Mouse (Mus musculus): ENCODE data around the gene Zscan22.
"Not testable (repeated sequence)": the region's sequence is repeated elsewhere in the genome, so short reads cannot be mapped to it uniquely, and the experiment has no call there.

Zscan22 gene

DNA sequence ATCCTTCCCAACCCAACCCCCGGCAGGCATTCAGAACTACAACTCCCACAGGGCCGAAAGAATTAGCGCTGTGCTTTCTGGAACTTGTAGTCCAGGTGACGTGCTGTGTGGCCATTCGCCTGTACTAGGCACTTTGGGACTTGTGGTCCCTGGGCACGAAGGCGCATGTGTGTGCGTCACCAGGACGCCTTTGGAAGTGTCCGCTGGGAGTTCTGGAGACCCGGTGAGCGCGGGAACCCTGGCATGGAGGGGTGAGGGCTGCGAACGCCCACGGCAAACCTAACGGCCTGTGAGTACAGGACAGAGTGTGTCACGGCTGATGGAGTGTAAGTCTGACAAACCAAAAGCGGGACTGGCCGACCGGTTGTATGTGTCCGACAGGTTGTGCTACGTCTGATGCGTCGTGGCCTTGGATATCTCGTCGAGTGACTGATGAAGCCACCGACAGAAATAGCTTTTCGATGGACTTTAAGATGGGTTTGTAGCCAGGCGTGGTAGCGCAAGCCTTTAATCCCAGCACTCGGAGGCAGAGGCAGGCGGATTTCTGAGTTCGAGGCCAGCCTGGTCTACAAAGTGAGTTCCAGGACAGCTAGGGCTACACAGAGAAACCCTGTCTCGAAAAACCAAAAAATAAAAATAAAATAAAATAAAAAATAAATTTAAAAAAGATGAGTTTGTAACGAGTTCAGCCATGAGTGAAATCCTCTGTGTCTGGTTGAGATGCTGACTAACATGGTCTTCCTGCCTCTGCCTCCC is at the start of gene Zscan22:
TSS of gene Zscan22 (plus strand) at position 161 of the 756 bp plus-strand sequence.
- DNase-seq (ENCODE audit: low read depth) = peak; percentile 90

DNA sequence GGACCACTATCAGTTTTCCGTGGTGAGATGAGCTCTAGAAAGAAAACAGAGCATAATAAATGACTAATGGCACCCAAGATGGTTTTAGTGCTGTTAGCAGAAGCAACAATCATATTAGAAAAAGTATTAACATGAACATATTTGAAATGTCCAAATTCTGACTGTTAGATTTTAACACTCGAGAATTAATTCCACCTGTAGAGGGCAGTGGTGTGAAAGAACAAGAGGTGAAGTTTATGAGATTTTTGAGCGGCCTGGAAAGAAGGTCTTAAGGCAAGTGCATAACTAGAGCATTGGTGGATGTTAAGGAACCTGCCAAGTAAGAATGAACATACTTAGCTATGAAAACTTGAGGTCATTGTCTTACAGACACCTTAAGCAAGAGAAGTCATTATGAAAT is 23.3 kb upstream of the Zscan22 start:
- peak; percentile 82 for DNase-seq (ENCODE audit: low read depth)

DNA sequence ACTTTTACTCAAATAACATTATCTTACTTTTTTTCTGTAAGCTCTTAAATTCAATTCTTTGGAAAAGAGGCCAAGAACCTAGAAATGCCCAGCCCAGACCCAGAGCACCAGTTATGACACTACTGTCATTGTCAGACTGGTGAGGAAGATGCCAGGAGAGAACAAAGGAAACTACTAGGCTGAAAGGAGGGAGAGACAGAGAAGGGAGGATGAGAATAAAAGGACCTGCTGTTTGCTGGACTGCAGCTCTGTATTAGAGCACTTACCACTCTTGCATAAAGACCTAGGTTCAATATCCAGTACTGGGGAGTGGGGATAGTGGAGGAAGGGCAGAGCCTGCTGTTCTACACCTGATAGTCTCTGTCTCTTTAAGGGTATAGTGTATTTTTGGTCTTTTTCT is 17.6 kb upstream of the Zscan22 start:
- DNase-seq (ENCODE audit: low read depth) = no peak

DNA sequence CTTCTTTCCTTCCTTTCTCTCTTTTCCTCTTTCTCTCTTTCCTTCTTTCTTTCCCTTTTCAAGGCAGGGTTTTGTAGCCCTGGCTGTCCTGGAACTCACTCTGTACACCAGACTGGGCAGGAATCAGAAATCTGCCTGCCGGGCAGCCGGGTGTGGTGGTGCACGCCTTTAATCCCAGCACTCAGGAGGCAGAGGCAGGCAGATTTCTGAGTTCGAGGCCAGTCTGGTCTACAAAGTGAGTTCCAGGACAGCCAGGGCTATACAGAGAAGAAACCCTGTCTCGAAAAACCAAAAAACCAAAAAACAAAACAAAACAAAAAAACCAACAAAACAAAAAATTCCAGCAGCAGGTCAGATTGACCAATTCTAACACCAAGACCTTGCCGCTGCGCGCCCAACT is 17.1 kb upstream of the Zscan22 start:
- DNase-seq (ENCODE audit: low read depth) = not testable (repeated sequence)

DNA sequence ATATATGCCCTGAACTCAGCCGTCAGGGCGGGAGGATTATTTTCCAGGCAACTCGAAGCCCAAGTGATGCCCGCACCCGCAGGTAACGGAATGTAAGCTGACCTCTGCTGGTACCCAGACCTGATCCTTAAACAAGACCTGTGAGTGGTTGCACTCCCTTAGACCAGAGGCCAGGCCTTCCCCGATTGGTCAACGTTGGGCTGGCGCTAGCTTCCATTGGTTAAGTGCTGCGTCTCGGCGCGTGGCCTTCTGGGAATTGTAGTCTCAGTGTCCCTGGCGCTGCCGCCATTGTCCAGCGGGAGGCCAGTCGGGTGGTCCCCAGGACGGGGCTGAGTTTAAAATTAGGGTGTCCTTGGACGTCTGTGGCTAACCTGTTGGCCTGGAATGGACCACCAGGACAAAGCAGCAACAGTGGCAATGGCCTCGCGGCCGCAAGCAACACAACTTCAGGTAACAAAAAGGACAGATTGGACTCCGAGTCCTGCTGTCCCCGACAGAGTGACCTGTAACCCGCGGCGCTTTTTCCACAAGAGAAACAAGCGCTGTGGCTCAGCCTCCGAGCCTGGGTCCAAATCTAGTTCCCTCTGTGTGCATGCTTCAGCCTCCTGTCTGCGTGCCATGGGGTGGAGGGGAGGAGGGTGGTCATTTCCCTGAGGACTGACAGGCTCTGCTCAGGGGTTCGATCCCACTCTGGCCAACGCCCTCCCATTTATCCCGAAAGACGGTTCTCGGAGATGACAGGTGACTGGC is 16.5 kb upstream of the Zscan22 start, which contains the start of gene Zfp128:
TSS of gene Zfp128 (plus strand) at position 267 of the 750 bp plus-strand sequence.
- DNase-seq (ENCODE audit: low read depth) = peak; percentile 93

DNA sequence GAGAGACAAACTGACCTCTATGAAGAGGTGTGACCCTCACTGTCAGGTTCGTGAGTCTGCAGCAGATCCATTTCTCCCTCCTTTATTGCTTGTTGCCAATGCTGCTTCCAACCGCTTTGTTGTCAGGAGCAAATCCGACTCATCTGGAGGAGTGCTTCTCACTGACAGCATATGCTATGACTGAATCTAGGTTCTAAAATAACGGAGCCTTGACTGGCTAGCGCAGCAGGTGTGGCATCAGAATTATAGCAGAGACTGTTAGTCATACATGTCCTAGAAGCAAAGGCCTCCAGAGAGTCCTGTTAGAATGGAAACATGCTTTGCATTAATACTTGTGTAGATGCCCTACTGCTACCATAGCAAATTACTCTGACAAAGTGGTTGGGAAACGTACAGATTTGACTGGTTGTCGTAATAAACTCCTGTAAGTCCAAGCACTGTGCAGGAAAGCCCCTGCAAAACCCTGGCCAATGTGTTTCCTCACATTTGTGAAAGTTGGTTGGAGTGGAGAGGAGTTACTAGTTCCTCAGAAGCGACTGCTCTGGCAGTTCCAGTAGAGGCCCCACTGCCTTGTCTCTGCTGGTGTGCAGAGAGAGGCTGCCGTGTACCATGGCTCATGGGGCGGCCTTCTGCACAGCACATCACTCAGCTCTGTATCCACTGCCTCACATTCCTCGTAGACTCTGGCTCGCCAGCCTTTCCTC is 10.9 kb upstream of the Zscan22 start:
- DNase-seq (ENCODE audit: low read depth) = no peak

DNA sequence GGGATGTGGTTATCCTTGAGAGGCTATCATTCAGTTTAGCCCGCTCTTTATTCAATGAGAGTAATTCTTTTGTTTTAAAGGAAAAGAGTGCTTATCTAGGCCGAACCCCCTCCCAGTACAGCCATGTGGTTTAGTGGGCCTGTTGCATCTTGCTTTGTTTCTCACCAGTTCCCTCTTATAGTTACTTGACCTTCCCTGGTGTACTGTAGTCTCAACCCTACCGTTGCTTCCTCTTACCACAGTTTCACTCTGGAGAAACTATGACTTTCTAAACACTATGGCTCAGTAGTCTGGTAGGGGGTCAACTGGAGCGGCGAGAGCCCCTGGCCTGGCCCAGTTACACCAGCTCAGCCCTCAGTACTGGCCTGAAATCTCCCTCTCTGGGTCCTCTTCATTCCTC is 10.0 kb upstream of the Zscan22 start:
- no peak for DNase-seq (ENCODE audit: low read depth)

DNA sequence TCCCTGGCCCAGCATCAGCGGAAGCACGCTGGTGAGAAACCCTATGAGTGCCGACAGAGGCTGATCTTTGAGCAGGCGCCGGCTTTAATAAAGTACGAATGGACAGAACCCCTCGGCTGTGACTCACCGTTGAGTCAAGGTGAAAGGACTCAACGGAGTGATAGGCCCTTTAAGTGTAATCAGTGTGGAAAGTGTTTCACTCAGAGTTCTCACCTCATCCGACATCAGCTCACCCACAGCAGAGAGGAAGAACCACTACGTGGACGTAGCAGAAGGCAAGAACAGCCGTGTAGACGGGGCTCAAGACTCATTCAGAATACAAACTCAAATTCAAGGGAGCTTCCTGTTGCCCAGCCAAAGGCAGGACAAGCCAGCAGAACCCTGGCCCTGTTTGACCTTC is 6.7 kb upstream of the Zscan22 start:
- DNase-seq (ENCODE audit: low read depth) = peak; percentile 46

DNA sequence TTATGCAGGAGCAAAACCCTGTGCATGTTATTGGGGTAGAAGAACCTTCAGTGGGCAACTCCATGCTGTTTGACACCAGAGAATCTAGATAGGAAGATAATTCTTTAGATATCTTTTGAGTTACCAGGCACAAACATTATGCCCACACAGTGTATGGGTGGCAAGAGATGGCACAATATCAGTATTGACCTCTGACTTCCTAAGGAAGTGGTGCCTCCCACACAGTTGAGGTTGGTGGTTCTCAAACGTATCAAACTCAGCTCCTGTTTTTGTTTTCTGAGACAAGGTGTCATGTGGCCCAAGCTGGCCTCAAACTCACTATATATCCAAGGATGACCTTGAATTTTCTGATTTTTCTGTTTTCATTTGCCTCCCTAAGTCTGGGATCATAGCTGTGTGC is 6.3 kb upstream of the Zscan22 start:
- peak; percentile 44 for DNase-seq (ENCODE audit: low read depth)

DNA sequence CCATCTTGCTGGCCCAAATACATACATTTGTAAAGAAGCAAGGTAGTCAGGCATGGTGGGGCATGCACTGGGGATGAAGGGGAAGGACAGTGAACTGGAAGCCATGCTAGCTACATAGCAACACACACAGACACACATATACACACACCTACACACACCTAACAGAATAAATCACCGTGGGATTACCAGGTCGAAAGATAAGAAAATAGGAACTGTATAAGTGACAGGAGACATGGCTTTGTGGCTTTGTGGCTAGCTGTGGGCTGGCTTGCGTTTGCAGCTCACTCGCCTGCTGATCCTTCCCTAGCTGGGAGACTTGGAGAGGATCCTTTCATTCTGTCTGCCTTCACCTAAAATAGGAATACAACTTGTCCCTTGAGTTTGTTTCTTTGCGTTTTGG is 3.9 kb downstream of the Zscan22 start:
- DNase-seq (ENCODE audit: low read depth) = no peak

DNA sequence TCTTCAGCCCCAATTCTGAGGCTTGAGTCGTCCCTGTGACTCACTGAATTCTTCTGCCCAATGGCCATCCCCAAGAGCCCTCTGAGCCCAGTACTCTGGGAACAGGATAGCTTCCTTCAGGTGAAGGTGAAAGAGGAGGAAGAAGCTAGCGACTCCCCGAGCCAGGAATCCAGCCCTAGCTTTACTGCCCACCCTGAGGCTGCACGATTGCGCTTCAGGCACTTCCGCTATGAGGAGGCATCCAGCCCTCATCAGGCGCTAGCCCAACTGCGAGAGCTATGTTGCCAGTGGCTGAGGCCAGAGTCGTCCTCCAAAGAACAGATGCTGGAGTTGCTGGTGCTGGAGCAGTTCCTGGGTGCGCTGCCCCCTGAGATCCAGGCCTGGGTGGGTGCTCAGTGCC is 6.0 kb downstream of the Zscan22 start:
- no peak for DNase-seq (ENCODE audit: low read depth)

DNA sequence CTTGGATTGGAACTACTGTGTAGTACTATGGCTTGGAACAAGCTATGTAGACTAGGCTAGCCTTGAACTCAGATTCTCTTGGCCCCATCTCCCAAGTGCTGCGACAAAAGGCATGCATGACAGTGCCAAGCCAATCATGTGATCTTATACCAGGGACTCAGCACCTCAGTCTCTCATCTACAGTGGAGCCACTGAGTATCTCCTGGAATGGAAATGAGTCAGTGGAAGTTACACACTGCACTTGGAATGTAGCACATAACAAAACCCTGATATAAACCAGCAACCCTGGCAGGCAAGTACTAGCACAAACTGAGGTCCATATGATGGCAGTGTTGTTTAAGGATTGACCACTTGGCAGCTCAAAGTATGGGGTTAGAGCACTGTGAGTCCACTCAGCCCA is 7.5 kb downstream of the Zscan22 start:
- DNase-seq (ENCODE audit: low read depth) = no peak

DNA sequence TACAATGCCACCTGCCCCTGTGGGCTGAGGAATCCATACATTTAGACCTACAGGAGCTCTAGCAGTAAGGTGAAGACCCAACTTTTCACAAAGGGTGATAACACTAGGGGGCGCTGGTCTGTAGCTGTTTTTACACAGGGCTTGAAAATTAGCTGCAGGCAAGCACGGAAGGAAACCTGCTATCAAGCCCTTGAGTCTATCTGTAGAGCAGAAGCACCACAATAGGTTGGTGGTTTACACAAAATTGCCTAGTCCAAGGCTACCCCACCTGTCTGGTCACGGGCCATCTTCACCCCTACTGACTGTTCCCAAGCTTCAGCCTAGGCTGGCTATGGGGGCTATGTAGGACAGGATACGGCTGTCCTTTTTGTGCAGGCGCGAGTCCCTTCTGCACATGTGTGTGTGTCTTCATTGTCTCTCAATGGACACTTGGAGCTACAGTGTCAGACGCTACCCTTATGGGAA is 11.9 kb downstream of the Zscan22 start:
- DNase-seq (ENCODE audit: low read depth) = peak; percentile 94

DNA sequence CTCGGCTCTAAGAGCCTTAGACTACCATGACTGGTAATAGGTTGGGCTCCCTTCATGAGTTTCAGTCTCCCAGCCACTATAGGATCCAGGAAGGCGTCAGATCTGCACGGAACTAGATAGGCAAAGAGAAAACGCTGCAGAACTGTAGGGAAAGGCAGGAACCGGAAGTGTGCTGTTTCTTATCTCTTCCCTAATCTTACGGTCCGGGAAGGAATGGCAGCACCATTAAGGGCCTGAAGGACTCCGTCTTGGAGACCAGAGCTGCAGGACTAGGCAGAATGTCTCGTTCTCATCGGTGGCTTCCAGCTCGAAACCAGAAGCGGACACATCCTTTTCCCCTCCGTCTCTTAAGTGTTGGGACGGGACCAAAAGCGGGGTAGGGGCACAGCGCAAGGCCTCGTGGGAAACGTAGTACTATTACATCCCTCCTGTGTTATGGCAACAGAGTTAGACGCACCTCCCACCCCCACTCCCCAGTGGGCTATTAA is 12.6 kb downstream of the Zscan22 start:
- peak; percentile 72 for DNase-seq (ENCODE audit: low read depth)

DNA sequence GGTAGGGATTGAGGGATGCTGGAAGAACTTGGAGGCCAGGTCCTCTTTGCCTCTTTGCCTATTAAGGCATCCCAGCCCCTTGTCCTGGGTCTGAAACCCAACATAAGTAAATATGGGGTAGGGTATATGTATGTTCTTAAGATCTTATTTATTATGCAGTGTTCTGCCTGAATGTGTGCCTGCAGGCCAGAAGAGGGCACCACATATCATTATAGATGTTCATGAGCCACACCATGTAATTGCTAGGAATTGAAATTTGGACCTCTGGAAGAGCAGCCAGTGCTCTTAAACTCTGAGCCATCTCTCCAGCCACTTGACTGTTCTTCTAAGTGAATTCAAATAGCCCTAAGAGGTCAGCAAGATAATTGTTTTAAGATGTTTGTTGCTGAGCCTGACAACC is 15.9 kb downstream of the Zscan22 start:
- DNase-seq (ENCODE audit: low read depth) = peak; percentile 59

DNA sequence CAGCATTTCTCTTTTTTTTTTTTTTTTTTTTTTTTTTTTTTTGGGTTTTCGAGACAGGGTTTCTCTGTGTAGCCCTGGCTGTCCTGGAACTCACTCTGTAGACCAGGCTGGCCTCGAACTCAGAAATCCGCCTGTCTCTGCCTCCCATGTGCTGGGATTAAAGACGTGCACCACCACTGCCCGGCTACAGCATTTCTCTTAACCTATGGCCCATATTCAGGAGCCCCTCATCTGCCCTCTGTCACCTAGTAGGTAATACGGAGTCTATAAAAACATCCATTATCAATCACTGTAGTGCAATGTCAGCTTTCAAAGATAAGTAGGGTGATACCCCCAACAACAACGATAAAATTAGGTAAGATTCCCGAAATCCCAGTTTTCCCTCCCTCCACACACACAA is 22.9 kb downstream of the Zscan22 start:
- DNase-seq (ENCODE audit: low read depth) = not testable (repeated sequence)

DNA sequence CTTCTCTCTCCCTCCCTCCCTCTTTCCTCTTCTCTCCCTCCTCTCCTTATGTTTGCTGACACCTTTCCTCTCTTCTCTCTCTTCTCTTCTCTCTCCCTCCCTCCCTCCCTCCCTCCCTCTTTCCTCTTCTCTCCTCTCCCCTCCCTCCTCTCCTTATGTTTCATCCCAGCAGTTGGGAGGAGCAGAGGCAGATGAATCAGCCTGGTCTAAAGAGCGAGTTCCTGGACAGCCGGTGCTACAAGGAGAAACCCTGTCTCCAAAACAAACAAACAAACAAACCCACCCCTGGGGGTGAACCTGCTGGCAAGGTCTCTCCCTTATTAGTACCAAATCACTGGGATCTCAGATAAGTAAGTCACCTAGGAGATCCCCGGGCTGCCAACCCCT is 23.7 kb downstream of the Zscan22 start:
- no peak for DNase-seq (ENCODE audit: low read depth)

DNA sequence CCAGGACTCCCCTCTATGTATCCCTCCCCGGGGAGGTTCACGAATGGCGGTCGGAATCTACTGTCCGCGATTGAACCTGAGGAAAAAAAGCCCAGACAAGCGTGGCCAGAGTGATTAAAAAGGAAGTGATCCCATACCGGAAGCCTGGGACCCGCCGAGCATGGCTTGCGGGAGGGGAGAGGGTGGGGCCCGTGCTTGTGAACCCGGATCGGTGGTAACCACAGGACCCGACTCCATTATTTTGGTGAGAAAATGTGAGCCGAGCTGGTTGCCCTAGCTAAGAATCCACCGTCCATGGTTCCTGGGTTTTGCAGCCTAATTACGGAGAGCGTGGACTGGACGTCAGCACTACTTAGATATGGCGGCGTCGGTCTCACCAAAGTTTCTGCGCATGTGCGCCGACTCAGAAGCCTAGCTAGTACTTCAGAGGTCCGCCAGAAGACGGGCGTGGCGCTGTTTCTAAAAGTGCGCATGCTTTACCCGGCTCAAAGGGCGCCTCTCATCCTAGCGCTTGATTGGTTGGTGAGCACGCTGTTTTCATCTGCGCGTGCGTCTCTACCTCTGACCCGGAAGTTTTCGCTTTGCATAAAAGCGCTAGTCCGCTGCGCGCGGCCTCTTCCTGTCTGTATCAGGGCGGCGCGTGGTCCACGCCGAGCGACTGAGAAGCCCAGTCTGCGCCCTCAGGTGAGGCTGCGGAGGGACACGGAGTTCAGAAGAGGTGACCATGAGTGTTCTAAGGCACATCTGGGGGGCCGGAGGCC is 24.3 kb downstream of the Zscan22 start, which contains the start of gene Rps5:
TSS of gene Rps5 (plus strand) at position 586 of the 761 bp plus-strand sequence.
- peak; percentile 100 for DNase-seq (ENCODE audit: low read depth)

DNA sequence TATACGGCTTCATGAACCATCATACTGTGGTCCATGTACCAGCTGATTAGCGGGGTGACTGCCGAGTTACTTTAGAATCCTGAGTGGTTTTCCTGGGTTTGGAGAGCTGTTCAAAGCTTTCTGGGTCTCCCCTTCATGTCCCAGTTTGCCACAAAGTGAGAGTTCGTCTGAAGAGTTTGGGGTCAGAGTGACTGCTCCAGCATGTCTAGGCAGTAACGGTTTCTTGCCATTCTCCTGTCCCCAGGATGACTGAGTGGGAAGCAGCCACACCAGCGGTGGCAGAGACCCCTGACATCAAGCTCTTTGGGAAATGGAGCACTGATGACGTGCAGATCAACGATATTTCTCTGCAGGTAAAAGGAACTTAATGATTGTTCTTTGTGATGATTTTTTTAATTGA is 25.1 kb downstream of the Zscan22 start:
- DNase-seq (ENCODE audit: low read depth) = no peak

DNA sequence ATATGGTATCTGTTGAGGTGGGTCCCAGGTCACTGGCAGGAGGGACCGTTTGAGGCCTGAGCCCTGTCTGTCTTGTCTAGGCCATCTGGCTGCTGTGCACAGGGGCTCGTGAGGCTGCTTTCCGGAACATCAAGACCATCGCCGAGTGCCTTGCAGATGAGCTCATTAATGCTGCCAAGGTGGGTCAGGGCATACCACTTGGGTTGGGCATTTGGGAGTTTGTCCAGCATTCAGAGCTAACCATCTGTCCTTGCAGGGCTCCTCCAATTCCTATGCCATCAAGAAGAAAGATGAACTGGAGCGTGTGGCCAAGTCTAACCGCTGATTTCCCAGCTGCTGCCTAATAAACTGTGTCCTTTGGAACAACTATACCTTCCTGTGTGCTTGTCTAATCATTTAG is 28.7 kb downstream of the Zscan22 start:
- DNase-seq (ENCODE audit: low read depth) = no peak

DNA sequence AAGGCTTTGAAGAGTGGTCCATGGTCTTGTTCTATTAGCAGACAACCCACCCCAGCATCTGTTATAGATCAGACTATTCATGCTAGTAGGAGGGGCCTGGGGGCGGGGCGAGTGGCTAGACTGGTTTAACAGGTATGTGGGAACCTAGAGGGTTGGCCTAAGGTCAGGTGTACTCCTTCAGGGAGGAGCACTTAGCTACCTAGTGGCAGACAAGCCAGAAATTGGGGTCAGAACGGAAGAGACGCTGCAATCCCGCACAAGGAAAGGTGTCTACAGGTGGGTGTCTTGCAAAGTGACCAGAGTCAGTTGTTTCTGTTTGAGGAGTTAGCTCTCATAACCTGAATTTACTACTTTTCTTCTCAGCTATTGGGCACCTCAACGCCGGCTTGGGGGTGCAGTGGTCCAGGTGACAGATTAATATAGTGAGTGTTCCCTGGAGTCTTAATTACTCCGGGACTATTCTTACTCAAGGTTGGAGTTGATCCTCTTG is 29.6 kb downstream of the Zscan22 start, which contains the start of gene Rnf225:
TSS of gene Rnf225 (plus strand) at position 226 of the 490 bp plus-strand sequence.
- DNase-seq (ENCODE audit: low read depth) = no peak
